Mouse (Mus musculus) midbrain, embryonic 11.5 days (tissue): Measurements from ENCODE around the gene Ptprj. TPM values are rescaled to one million over a fixed set of nuclear protein-coding genes. Genes with fewer than 3 reads are reported as not detected.
"Not testable (repeated sequence)": the region's sequence is repeated elsewhere in the genome, so short reads cannot be mapped to it uniquely, and the experiment has no call there.

Source experiments
- ATAC-seq: fragments of 200-750 bp; cut with Nextera tagmentation; 2 replicates; pipeline ENCODE4 v1.8.0; 2017; ENCODE audit warnings: moderate TSS enrichment, moderate library complexity; ENCODE audit not compliant: low FRiP score
- DNase-seq: peaks from one replicate; pipeline ENCODE4 v3.0.0; 2015; ENCODE audit warnings: low spot score; ENCODE audit errors: missing footprints
- H3K27ac ChIP-seq: fragments of 300-500 bp; sonication (generic); 2 replicates; pipeline ENCODE4 v1.5.1; 2014; ENCODE audit warnings: low read depth, low read length
- H3K27me3 ChIP-seq: fragments of 300-500 bp; sonication (generic); 2 replicates; pipeline ENCODE4 v1.6.1; 2014; ENCODE audit warnings: mild to moderate bottlenecking, low read length, moderate library complexity, mixed read lengths; ENCODE audit not compliant: control insufficient read depth, insufficient read depth
- H3K36me3 ChIP-seq: fragments of 300-500 bp; sonication (generic); 2 replicates; pipeline ENCODE4 v1.6.1; 2014; ENCODE audit warnings: mild to moderate bottlenecking, low read length, moderate library complexity, mixed read lengths; ENCODE audit not compliant: control insufficient read depth, insufficient read depth
- H3K4me1 ChIP-seq: fragments of 300-500 bp; sonication (generic); 2 replicates; pipeline ENCODE4 v1.6.1; 2014; ENCODE audit warnings: low read length; ENCODE audit not compliant: control insufficient read depth, insufficient read depth
- H3K4me2 ChIP-seq: fragments of 300-500 bp; sonication (generic); 2 replicates; pipeline ENCODE4 v1.6.1; 2014; ENCODE audit warnings: mild to moderate bottlenecking, moderate library complexity
- H3K4me3 ChIP-seq: fragments of 300-500 bp; sonication (generic); 2 replicates; pipeline ENCODE4 v1.5.1; 2014; ENCODE audit warnings: low read depth, low read length
- H3K9ac ChIP-seq: fragments of 300-500 bp; sonication (generic); 2 replicates; pipeline ENCODE4 v1.6.1; 2014; ENCODE audit warnings: low read length
- H3K9me3 ChIP-seq: fragments of 300-500 bp; sonication (generic); 2 replicates; pipeline ENCODE4 v1.6.1; 2016; ENCODE audit warnings: low read length; ENCODE audit not compliant: control insufficient read depth
- WGBS: fragments of 180-500 bp; shearing (Covaris S2); extraction: QIAGEN DNeasy Blood & Tissue Kit; methylation state at CpG from one replicate; pipeline ENCODE4 v1.1.7; 2014; 5-methylcytosine and 5-hydroxymethylcytosine counted together
- polyA plus RNA-seq: library from polyadenylated mRNA; unstranded; fragments of >200 nt; fragmentation: Nextera tagmentation; extraction: Ambion mirVana; gene quantifications from 2 replicates; pipeline ENCODE4 v1.2.1, GENCODE M21; 2014

The Ptprj gene
- polyA plus RNA-seq, 1 experiment from 2014 or later = 2.9 TPM

GRCm38 (mm10) chr2:90574536-90574935 lies 5.9 kb downstream of the Ptprj start:
- peaks cover 2% of the 10 kb centered on the region for H3K4me1 ChIP-seq
- no peak overlapping the region for H3K9ac ChIP-seq
- no peak overlapping the region for H3K4me2 ChIP-seq
- H3K36me3 ChIP-seq = no peaks in the 10 kb centered on the region
- no peak overlapping the region for H3K4me3 ChIP-seq
- no peaks in the 10 kb centered on the region for H3K27me3 ChIP-seq
- 79% methylated on average over 8 of the region's 8 CpGs for WGBS
- no peak for ATAC-seq
- DNase-seq = no peak
- H3K27ac ChIP-seq = no peak overlapping the region
- H3K9me3 ChIP-seq = no peaks in the 10 kb centered on the region

DNA sequence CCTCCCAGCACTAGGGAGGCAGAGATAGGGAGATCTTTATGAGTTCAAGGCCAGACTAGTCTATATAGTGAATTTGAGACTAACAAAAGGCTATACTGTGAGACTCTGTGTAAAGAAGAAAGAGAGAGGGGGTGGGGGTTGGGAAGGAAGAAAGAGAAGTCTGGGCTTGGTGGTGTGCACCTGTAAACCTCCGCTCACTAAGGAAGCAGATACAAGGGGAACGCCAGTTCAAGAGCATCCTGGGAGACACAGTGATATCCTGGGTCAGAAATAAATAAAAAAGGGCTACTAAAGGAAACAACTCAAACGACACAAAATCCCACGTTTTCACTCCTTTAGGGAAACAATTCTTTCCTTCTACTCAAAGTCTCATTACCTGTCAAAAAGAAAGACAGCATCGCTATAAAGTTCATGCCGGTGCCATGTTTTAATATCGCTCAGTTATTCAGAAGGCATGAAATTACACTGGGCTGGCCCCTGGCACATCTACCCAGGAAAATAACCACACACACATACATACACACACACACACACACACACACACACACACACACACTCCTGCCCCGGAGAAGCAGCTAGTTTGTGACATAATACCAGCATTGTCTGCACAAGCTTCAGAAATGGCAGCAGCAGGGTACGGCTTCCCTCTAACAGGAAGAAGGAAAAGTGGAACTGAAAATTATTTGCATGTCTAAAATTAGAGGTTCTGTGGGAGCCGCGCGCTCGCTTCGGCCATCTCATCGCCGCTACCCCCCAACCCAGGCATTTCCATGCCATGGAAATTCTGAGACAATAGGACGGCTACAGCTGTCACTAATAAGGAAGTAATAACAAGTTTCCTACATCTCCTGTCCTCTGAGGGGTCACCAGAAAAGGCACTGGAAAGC lies 6.6 kb downstream of the Ptprj start:
- Histone ChIP-seq H3K4me1 (no peaks in the 10 kb centered on the region), H3K4me3 (no peak overlapping the region), H3K9ac (no peak overlapping the region), H3K36me3 (no peaks in the 10 kb centered on the region), H3K27me3 (no peaks in the 10 kb centered on the region), H3K9me3 (no peaks in the 10 kb centered on the region), H3K27ac (no peak overlapping the region), H3K4me2 (no peak overlapping the region)
- DNase-seq (peak; percentile 78), ATAC-seq (no peak)
- WGBS = 82% methylated on average over 17 of the region's 17 CpGs

DNA sequence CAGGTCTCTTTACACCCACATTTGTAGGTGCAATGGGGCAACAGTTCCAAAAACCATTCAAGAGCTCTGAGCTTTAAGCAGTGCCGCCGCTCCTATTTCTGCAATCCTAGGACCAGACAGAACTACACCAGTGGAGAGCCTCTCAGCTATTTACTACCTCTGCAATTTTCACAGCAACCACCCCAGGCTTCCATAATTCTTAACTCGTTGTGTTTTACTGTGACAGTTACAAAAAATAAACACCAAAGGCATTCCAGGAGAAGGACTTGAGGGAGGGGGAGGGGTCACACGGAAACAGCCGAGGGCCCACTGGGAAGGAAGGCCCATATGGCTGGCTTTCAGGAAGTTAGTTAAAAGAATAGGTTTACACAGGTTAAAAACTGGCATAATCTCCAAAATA lies 8.3 kb downstream of the Ptprj start:
- Histone ChIP-seq H3K27me3 (no peaks in the 10 kb centered on the region), H3K27ac (no peak overlapping the region), H3K36me3 (no peaks in the 10 kb centered on the region), H3K4me1 (no peaks in the 10 kb centered on the region), H3K4me3 (no peak overlapping the region), H3K4me2 (no peak overlapping the region), H3K9me3 (no peaks in the 10 kb centered on the region), H3K9ac (no peak overlapping the region)
- 79% methylated on average over 5 of the region's 5 CpGs for WGBS
- ATAC-seq (no peak), DNase-seq (peak; percentile 80)

- H3K4me3 ChIP-seq, H3K4me2 ChIP-seq, H3K9me3 ChIP-seq, H3K9ac ChIP-seq, H3K36me3 ChIP-seq, H3K27me3 ChIP-seq, H3K27ac ChIP-seq, ATAC-seq, H3K4me1 ChIP-seq: not testable (repeated sequence)
- 94% methylated on average over 6 of the region's 6 CpGs for WGBS
- DNase-seq = peak; percentile 76
Observed at GRCm38 (mm10) chr2:90571399-90571798, 9.0 kb downstream of the Ptprj start.

- 97% methylated on average over 2 of the region's 2 CpGs for WGBS
- DNase-seq = no peak
- H3K4me2 ChIP-seq = no peak overlapping the region
- H3K27me3 ChIP-seq = no peaks in the 10 kb centered on the region
- H3K9me3 ChIP-seq = no peaks in the 10 kb centered on the region
- no peaks in the 10 kb centered on the region for H3K4me1 ChIP-seq
- H3K27ac ChIP-seq = no peak overlapping the region
- H3K4me3 ChIP-seq = no peak overlapping the region
- H3K36me3 ChIP-seq = no peaks in the 10 kb centered on the region
- no peak for ATAC-seq
- H3K9ac ChIP-seq = no peak overlapping the region
Observed at GRCm38 (mm10) chr2:90570871-90571270, 9.6 kb downstream of the Ptprj start.

DNA sequence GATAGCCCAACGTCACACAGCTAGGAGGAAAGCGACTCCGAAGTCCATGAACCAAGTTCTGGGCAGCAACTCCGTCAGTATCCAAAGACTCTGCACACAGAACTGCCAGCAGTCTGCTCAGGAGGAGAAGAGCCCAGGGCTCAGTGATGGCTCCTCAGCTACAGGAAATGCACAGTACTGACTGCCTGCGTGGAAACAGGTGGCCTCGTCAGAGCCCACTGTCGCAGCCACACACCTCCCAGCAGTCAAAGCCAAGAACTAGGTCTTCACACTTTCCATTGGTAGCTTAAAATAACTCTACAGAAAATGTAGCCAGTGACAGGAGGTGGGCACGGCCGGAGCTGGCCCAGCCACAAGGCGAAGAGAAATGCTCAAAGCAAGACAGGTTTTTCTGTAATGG lies 10.2 kb downstream of the Ptprj start:
- H3K27ac ChIP-seq = no peak overlapping the region
- 92% methylated on average over 10 of the region's 10 CpGs for WGBS
- no peak overlapping the region for H3K4me2 ChIP-seq
- no peak overlapping the region for H3K9ac ChIP-seq
- no peaks in the 10 kb centered on the region for H3K4me1 ChIP-seq
- no peak for ATAC-seq
- H3K27me3 ChIP-seq = no peaks in the 10 kb centered on the region
- no peak overlapping the region for H3K4me3 ChIP-seq
- DNase-seq = no peak
- no peaks in the 10 kb centered on the region for H3K9me3 ChIP-seq
- no peaks in the 10 kb centered on the region for H3K36me3 ChIP-seq

DNA sequence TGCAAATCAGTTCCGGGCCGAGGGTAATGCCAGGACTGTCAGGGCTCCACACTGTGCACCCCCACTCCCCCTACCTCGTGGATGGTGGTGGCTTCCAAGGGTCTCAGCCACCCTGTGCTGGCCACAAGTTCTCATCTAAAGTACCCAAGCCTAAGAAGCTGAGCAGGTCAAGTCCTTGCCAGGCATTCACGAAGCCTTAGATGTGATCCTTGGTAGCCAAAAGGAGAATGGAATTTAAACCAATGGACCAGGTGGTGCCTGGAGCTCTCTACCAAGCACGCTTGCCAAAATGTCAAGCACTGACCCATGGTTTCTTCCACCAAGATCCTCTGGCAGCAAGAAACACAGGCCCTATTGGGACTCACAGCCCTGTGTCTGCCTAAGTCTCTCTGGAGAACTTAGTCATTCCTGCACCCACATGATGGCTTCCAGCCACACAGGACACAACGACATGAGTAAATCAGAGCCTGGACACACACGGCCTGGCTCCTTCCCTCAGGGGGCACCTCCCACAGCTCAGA lies 11.4 kb downstream of the Ptprj start:
- Histone ChIP-seq H3K4me2 (no peak overlapping the region), H3K4me1 (no peaks in the 10 kb centered on the region), H3K4me3 (no peak overlapping the region), H3K9me3 (no peaks in the 10 kb centered on the region), H3K27ac (no peak overlapping the region), H3K27me3 (no peaks in the 10 kb centered on the region), H3K36me3 (no peaks in the 10 kb centered on the region), H3K9ac (no peak overlapping the region)
- ATAC-seq = no peak
- 89% methylated on average over 7 of the region's 7 CpGs for WGBS
- DNase-seq = no peak

GRCm38 (mm10) chr2:90568091-90568490 lies 12.4 kb downstream of the Ptprj start:
- DNase-seq (no peak), ATAC-seq (no peak)
- no peak overlapping the region for H3K27ac ChIP-seq
- H3K9me3 ChIP-seq = no peaks in the 10 kb centered on the region
- H3K36me3 ChIP-seq = no peaks in the 10 kb centered on the region
- no peaks in the 10 kb centered on the region for H3K4me1 ChIP-seq
- H3K4me3 ChIP-seq = no peak overlapping the region
- no peak overlapping the region for H3K4me2 ChIP-seq
- WGBS = 90% methylated on average over 7 of the region's 7 CpGs
- H3K27me3 ChIP-seq = no peaks in the 10 kb centered on the region
- H3K9ac ChIP-seq = no peak overlapping the region

- H3K27me3 ChIP-seq = no peaks in the 10 kb centered on the region
- no peak overlapping the region for H3K27ac ChIP-seq
- ATAC-seq (no peak), DNase-seq (no peak)
- H3K4me2 ChIP-seq = no peak overlapping the region
- no peaks in the 10 kb centered on the region for H3K36me3 ChIP-seq
- WGBS = 83% methylated on average over 8 of the region's 8 CpGs
- H3K4me1 ChIP-seq = no peaks in the 10 kb centered on the region
- no peak overlapping the region for H3K9ac ChIP-seq
- H3K4me3 ChIP-seq = no peak overlapping the region
- no peaks in the 10 kb centered on the region for H3K9me3 ChIP-seq
Observed at GRCm38 (mm10) chr2:90566773-90567528, 13.5 kb downstream of the Ptprj start.
